Mouse (Mus musculus) neural tube, embryonic 12.5 days (tissue): ENCODE measurements around the gene Gm13539. TPM values are rescaled to one million over a fixed set of nuclear protein-coding genes. Genes with fewer than 3 reads are reported as not detected.

Experiments
- ATAC-seq: fragments of 200-750 bp; cut with Nextera tagmentation; 2 replicates; pipeline ENCODE4 v1.8.0; 2017; ENCODE audit warnings: low read depth, mild to moderate bottlenecking, moderate TSS enrichment, moderate library complexity; ENCODE audit not compliant: low FRiP score
- H3K27ac ChIP-seq: fragments of 300-500 bp; sonication (generic); 2 replicates; pipeline ENCODE4 v1.5.1; 2016
- H3K27me3 ChIP-seq: fragments of 300-500 bp; sonication (generic); replicated peaks from 2 replicates; pipeline ENCODE4 v1.6.1; 2016; ENCODE audit warnings: mild to moderate bottlenecking
- H3K36me3 ChIP-seq: fragments of 300-500 bp; sonication (generic); 2 replicates; pipeline ENCODE4 v1.6.1; 2016; ENCODE audit warnings: mild to moderate bottlenecking
- H3K4me1 ChIP-seq: fragments of 300-500 bp; sonication (generic); 2 replicates; pipeline ENCODE4 v1.6.1; 2016
- H3K4me2 ChIP-seq: fragments of 300-500 bp; sonication (generic); replicated peaks from 2 replicates; pipeline ENCODE4 v1.6.1; 2016; ENCODE audit warnings: mild to moderate bottlenecking
- H3K4me3 ChIP-seq: fragments of 300-500 bp; sonication (generic); 2 replicates; pipeline ENCODE4 v1.5.1; 2016
- H3K9ac ChIP-seq: fragments of 300-500 bp; sonication (generic); 2 replicates; pipeline ENCODE4 v1.6.1; 2016; ENCODE audit warnings: mild to moderate bottlenecking
- H3K9me3 ChIP-seq: fragments of 300-500 bp; sonication (generic); 2 replicates; pipeline ENCODE4 v1.6.1; 2016; ENCODE audit warnings: mild to moderate bottlenecking
- WGBS: fragments of 180-500 bp; shearing (Covaris S2); methylation state at CpG from one replicate; pipeline ENCODE4 v1.1.7; 2016; 5-methylcytosine and 5-hydroxymethylcytosine counted together
- polyA plus RNA-seq: library from polyadenylated mRNA; unstranded; fragments of >200 nt; fragmentation: Nextera tagmentation; extraction: Ambion mirVana; gene quantifications from 2 replicates; pipeline ENCODE4 v1.2.1, GENCODE M21; 2016

Gene Gm13539
- polyA plus RNA-seq, 1 experiment from 2014 or later: not detected

- 58% methylated on average over 5 of the region's 5 CpGs for WGBS
- no peaks in the 10 kb centered on the region for H3K27me3 ChIP-seq
- no peaks in the 10 kb centered on the region for H3K9me3 ChIP-seq
- no peak overlapping the region for H3K4me3 ChIP-seq
- no peaks in the 10 kb centered on the region for H3K4me1 ChIP-seq
- H3K27ac ChIP-seq: no peak overlapping the region
- H3K4me2 ChIP-seq: no peak overlapping the region
- no peak overlapping the region for H3K9ac ChIP-seq
- no peak; the same call in 1 of the 2 replicates for ATAC-seq
- no peaks in the 10 kb centered on the region for H3K36me3 ChIP-seq
These were observed 54.2 kb downstream of the Gm13539 start for GRCm38 (mm10) chr2:25836291-25836690.

Other genes starting within 250 kb of the Gm13539 start
- gene Traf2, start 235.3 kb upstream of the Gm13539 start, polyA plus RNA-seq: 26.9 and 28.0 TPM in 2 replicates
- 386 TPM in 2 replicates for gene Edf1, start 224.4 kb upstream of the Gm13539 start, polyA plus RNA-seq
- 1.7 and 4.8 TPM in 2 replicates for gene Mamdc4, start 207.4 kb upstream of the Gm13539 start, polyA plus RNA-seq
- gene Phpt1, start 207.0 kb upstream of the Gm13539 start, polyA plus RNA-seq: 169 and 176 TPM in 2 replicates
- gene Ajm1, start 200.5 kb upstream of the Gm13539 start, polyA plus RNA-seq: 2.3 and 3.0 TPM in 2 replicates
- 78.3 and 82.5 TPM in 2 replicates for gene Rabl6, start 173.7 kb upstream of the Gm13539 start, polyA plus RNA-seq
- gene Ccdc183, start 164.6 kb upstream of the Gm13539 start, polyA plus RNA-seq: 0.26 and 0.30 TPM in 2 replicates
- gene Tmem141, start 160.3 kb upstream of the Gm13539 start, polyA plus RNA-seq: 22.7 and 24.9 TPM in 2 replicates
- 1.2 and 1.3 TPM in 2 replicates for gene Fcna, start 154.2 kb upstream of the Gm13539 start, polyA plus RNA-seq
- not detected in 2 replicates for gene Lcn8, start 129.1 kb upstream of the Gm13539 start, polyA plus RNA-seq
- not detected in 2 replicates for gene Lcn5, start 124.3 kb upstream of the Gm13539 start, polyA plus RNA-seq
- not detected in 2 replicates for gene Lcn6, start 105.5 kb upstream of the Gm13539 start, polyA plus RNA-seq
- not detected in 2 replicates for gene Lcn10, start 99.5 kb upstream of the Gm13539 start, polyA plus RNA-seq
- not detected in 2 replicates for gene Obp2a, start 82.2 kb upstream of the Gm13539 start, polyA plus RNA-seq
- 94.1 and 95.1 TPM in 2 replicates for gene Bmyc, start 75.5 kb upstream of the Gm13539 start, polyA plus RNA-seq
- not detected in 2 replicates for gene Obp2b, start 45.2 kb upstream of the Gm13539 start, polyA plus RNA-seq
- gene Lcn3, start 16.7 kb upstream of the Gm13539 start, polyA plus RNA-seq: not detected in 2 replicates
- not detected in 2 replicates for gene Lcn11, start 5.2 kb upstream of the Gm13539 start, polyA plus RNA-seq
- gene Glt6d1, start 33.6 kb downstream of the Gm13539 start, polyA plus RNA-seq: not detected in 2 replicates
- gene Lcn9, start 40.9 kb downstream of the Gm13539 start, polyA plus RNA-seq: not detected in 2 replicates
- not detected in 2 replicates for gene Sohlh1, start 65.0 kb downstream of the Gm13539 start, polyA plus RNA-seq
- 4.4 and 5.4 TPM in 2 replicates for gene Kcnt1, start 81.5 kb downstream of the Gm13539 start, polyA plus RNA-seq
- gene Camsap1, start 201.0 kb downstream of the Gm13539 start, polyA plus RNA-seq: 80.2 and 82.6 TPM in 2 replicates
- gene Ubac1, start 239.5 kb downstream of the Gm13539 start, polyA plus RNA-seq: 106 and 107 TPM in 2 replicates